Mouse (Mus musculus) ES-E14 (cell line): ENCODE results near the gene Adgrf5.

Source experiments
- CHD2 ChIP-seq: IDR thresholded peaks from 2 replicates; pipeline ENCODE4 v1.6.1; 2014; ENCODE audit warnings: mild to moderate bottlenecking, low read depth, low read length, inconsistent platforms
- ZC3H11A ChIP-seq: IDR thresholded peaks from 2 replicates; pipeline ENCODE4 v1.6.1; 2012; ENCODE audit warnings: low read depth, mild to moderate bottlenecking, inconsistent platforms, low read length, borderline replicate concordance
- ZNF384 ChIP-seq: IDR thresholded peaks from 2 replicates; pipeline ENCODE4 v1.6.1; 2012; ENCODE audit warnings: low read depth, low read length, inconsistent platforms

GRCm38 (mm10) chr17:43374020-43374419 is 13.8 kb downstream of the Adgrf5 start:
- TF ChIP-seq ZNF384 (no peak), CHD2 (no peak), ZC3H11A (no peak)
